Mouse (Mus musculus) heart, postnatal 0 days (tissue): ENCODE results near the gene Abcc12.

Experiments used
- CTCF ChIP-seq: IDR thresholded peaks from 2 replicates; pipeline ENCODE4 v1.5.1; 2016; ENCODE audit warnings: antibody characterized with exemption, control low read depth, low read depth
- EP300 ChIP-seq: IDR thresholded peaks from 2 replicates; pipeline ENCODE4 v1.6.1; 2016; ENCODE audit warnings: antibody characterized with exemption, low read depth

DNA sequence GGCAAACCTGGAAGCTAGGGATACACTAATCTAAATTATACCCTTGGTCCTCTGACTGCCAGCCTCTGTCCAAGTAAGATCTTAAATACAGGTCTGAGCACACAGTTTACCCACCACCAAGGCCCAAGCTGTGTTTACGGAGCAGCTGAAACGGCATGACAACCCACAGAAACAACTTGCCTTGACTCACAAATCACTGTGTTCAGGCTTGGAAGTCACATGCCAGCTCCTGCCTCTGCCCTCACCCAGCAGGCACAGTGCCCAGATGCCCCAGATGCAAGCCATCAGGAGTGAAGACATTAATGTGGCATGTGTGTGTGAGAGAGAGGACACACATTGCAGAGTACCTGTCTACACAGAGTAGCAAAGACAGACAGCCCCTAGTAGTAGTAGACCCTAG lies 136.7 kb downstream of the Abcc12 start:
- TF ChIP-seq EP300 = no peak
- TF ChIP-seq CTCF = no peak
